Mouse (Mus musculus): ENCODE results near the gene Cep89. TPM values are rescaled to one million over a fixed set of nuclear protein-coding genes. Genes with fewer than 3 reads are reported as not detected.

The Cep89 gene
- polyA plus RNA-seq, 1 experiment from 2014 or later: 58.9 TPM

DNA sequence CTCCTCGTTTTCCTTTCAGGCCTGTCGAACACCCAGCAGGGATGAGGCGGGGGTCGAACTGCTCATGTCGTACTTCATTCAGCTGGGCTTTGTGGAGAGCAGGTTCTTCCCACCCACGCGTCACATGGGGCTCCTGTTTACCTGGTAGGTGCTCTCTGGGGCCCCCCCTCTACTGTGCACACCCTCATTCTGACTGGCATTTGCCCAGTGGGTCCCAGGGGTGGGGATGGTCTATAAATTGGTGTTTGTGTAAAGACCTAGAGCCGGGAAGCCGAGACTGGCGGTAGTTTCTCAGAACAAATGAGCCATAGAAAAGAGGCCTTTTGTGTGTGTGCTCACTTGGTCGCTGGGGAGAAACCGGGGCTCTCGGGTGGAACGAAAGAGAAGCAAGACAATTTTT is 25.7 kb upstream of the Cep89 start:
- Histone ChIP-seq H3K4me2 (peak overlapping the region; percentile 6; the same call in 1 of the 2 replicates), H3K4me3 (replicated peaks) (no peak overlapping the region), H3K9me3 (0 out of 2 replicates have a peak, but pooled peaks cover 3% of the 10 kb centered on the region), H3K4me1 (peaks cover 11% of the 10 kb centered on the region), H3K36me3 (replicated peaks) (no peaks in the 10 kb centered on the region), H3K9ac (no peak overlapping the region), H3K27ac (0 out of 2 replicates have a peak overlapping the region, but pooled peaks have one; percentile 15), H3K27me3 (0 out of 2 replicates have a peak, but pooled peaks cover 3% of the 10 kb centered on the region)
- ATAC-seq (ENCODE audit: low FRiP score): no peak
- WGBS: 13% methylated on average over 14 of the region's 14 CpGs

- H3K27me3 ChIP-seq: 0 out of 2 replicates have a peak, but pooled peaks cover 3% of the 10 kb centered on the region
- peaks cover 11% of the 10 kb centered on the region for H3K4me1 ChIP-seq
- no peak overlapping the region for H3K4me2 ChIP-seq
- WGBS: 94% methylated on average over 14 of the region's 14 CpGs
- H3K27ac ChIP-seq: no peak overlapping the region
- no peak overlapping the region for H3K9ac ChIP-seq
- no peak overlapping the region for H3K4me3 ChIP-seq (replicated peaks)
- H3K9me3 ChIP-seq: 0 out of 2 replicates have a peak, but pooled peaks cover 3% of the 10 kb centered on the region
- no peak for ATAC-seq (ENCODE audit: low FRiP score)
- H3K36me3 ChIP-seq (replicated peaks): no peaks in the 10 kb centered on the region
These were observed 24.3 kb upstream of the Cep89 start for GRCm38 (mm10) chr7:35372483-35373017.

DNA sequence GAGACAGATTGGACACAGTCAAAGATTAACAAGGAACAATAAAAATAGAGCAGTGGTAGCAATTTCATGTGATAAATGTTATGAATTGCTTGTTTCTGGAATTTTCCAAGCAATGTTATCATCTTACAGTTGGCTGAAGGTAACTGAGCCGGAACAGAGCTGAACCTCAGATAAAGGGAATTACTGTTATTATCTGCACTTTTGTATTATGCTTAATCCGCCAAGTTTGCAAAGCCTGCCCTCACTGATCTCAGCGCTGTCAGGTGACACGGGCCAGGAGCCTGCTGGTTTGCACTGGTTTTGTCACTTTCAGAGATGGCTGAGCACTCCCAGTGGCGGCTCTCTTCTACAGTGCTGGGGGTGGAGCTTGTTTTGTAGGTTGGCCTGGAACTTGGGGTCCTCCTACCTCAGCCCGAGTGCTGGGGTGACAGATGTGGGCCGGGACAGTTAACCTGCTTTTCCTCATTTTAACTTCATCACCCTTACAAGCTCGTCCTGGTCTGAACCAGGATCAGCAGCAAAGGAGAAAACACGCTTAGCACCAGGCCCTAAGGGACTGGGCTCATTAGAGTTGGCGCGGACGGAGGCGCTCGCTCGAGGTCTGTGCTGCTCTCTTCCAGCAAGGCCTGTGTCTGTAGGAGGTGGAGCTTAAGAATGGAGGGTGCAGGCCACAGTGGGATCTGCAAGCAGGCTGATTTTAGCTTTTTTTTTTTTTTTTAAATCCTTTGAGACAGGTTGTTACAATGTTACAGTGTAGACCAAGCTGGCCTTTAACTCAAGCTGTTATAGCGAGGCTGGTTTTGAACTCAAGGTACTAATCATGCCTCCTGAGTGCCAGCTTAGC is 23.5 kb upstream of the Cep89 start:
- Histone ChIP-seq H3K4me2 (no peak overlapping the region), H3K9me3 (0 out of 2 replicates have a peak, but pooled peaks cover 3% of the 10 kb centered on the region), H3K4me1 (peaks cover 11% of the 10 kb centered on the region), H3K36me3 (replicated peaks) (no peaks in the 10 kb centered on the region), H3K27ac (no peak overlapping the region), H3K27me3 (0 out of 2 replicates have a peak, but pooled peaks cover 3% of the 10 kb centered on the region), H3K9ac (no peak overlapping the region), H3K4me3 (replicated peaks) (no peak overlapping the region)
- 72% methylated on average over 16 of the region's 16 CpGs for WGBS
- no peak for ATAC-seq (ENCODE audit: low FRiP score)

GRCm38 (mm10) chr7:35374265-35374664 is 22.6 kb upstream of the Cep89 start:
- 0 out of 2 replicates have a peak, but pooled peaks cover 3% of the 10 kb centered on the region for H3K27me3 ChIP-seq
- 89% methylated on average over 7 of the region's 7 CpGs for WGBS

GRCm38 (mm10) chr7:35376623-35377022 is 20.2 kb upstream of the Cep89 start:
- no peak for ATAC-seq (ENCODE audit: low FRiP score)
- Histone ChIP-seq H3K27ac (no peak overlapping the region), H3K9ac (no peak overlapping the region), H3K4me3 (replicated peaks) (no peak overlapping the region), H3K4me2 (no peak overlapping the region), H3K9me3 (no peaks in the 10 kb centered on the region), H3K36me3 (replicated peaks) (no peaks in the 10 kb centered on the region), H3K4me1 (0 out of 2 replicates have a peak, but pooled peaks cover 7% of the 10 kb centered on the region), H3K27me3 (0 out of 2 replicates have a peak, but pooled peaks cover 3% of the 10 kb centered on the region)
- WGBS: 93% methylated on average over 9 of the region's 9 CpGs

More at GRCm38 (mm10) chr7:35374265-35374664, 22.6 kb upstream of the Cep89 start:
- H3K9ac ChIP-seq: no peak overlapping the region
- ATAC-seq (ENCODE audit: low FRiP score): no peak
- H3K36me3 ChIP-seq (replicated peaks): no peaks in the 10 kb centered on the region
- no peak overlapping the region for H3K27ac ChIP-seq
- H3K9me3 ChIP-seq: no peaks in the 10 kb centered on the region
- no peak overlapping the region for H3K4me3 ChIP-seq (replicated peaks)
- peaks cover 11% of the 10 kb centered on the region for H3K4me1 ChIP-seq
- no peak overlapping the region for H3K4me2 ChIP-seq

DNA sequence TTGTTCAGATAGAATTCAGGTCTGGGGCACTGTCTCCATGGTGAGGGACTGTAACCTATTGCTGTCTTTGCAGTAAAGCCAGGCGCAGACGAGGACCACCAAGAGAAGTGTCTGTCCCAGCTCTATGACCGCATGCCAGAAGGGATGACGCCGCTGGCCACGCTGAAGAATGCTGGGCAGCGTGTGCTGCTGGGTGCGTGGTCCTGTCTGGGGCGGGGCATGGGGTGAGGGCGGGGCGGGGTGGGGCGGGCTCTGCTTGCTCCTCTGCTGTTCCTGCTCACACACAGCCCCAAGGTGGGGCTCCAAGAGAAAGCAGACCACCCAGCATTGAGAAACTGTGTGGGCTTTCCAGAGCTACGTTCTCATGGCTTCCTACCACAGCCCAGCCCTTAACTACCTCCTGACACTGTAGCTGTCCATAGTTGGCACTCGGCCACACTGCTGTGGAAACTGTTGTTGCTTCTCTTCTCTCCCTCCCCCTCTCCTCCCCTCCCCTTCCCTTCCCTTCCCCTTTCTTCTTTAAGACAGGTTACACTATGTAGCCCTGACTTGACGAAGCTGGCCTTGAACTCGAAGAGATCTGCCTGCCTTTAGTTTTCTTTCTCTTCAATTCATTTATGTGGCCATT is 17.2 kb upstream of the Cep89 start:
- H3K4me1 ChIP-seq: 0 out of 2 replicates have a peak, but pooled peaks cover 4% of the 10 kb centered on the region
- no peak overlapping the region for H3K9ac ChIP-seq
- H3K4me3 ChIP-seq (replicated peaks): no peak overlapping the region
- WGBS: 49% methylated on average over 16 of the region's 16 CpGs
- H3K9me3 ChIP-seq: no peaks in the 10 kb centered on the region
- H3K4me2 ChIP-seq: no peak overlapping the region
- ATAC-seq (ENCODE audit: low FRiP score): no peak
- no peaks in the 10 kb centered on the region for H3K27me3 ChIP-seq
- no peaks in the 10 kb centered on the region for H3K36me3 ChIP-seq (replicated peaks)
- no peak overlapping the region for H3K27ac ChIP-seq

DNA sequence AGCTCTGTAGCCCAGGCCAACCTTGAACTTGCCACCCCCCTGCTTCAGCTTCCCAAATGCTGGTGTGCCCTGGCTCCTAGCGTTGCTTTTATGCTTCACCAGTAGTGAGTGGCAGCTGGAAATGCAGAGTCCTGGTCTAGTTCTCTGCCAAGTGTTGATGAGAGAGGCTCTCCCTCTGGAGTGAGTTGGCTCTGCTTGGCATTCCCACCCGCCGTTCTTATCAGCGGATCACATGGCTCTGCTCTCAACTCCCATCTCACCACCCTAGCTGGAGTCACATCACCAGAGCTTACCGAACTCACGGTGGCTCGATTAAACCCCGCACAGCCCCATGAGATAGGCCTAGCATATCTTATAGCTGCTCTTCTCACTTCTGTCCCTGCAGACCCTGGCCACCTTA is 16.5 kb upstream of the Cep89 start:
- ATAC-seq (ENCODE audit: low FRiP score): no peak
- H3K4me2 ChIP-seq: no peak overlapping the region
- no peaks in the 10 kb centered on the region for H3K27me3 ChIP-seq
- no peak overlapping the region for H3K27ac ChIP-seq
- no peaks in the 10 kb centered on the region for H3K36me3 ChIP-seq (replicated peaks)
- 0 out of 2 replicates have a peak, but pooled peaks cover 4% of the 10 kb centered on the region for H3K4me1 ChIP-seq
- WGBS: 92% methylated on average over 8 of the region's 8 CpGs
- no peak overlapping the region for H3K4me3 ChIP-seq (replicated peaks)
- no peaks in the 10 kb centered on the region for H3K9me3 ChIP-seq
- no peak overlapping the region for H3K9ac ChIP-seq

- Histone ChIP-seq H3K4me2 (no peak overlapping the region), H3K9ac (no peak overlapping the region), H3K9me3 (no peaks in the 10 kb centered on the region), H3K27ac (no peak overlapping the region), H3K4me1 (0 out of 2 replicates have a peak, but pooled peaks cover 4% of the 10 kb centered on the region), H3K4me3 (replicated peaks) (no peak overlapping the region), H3K27me3 (no peaks in the 10 kb centered on the region), H3K36me3 (replicated peaks) (no peaks in the 10 kb centered on the region)
- no peak for ATAC-seq (ENCODE audit: low FRiP score)
- 45% methylated on average over 15 of the region's 16 CpGs for WGBS
These were observed 15.0 kb upstream of the Cep89 start for GRCm38 (mm10) chr7:35381861-35382260.

GRCm38 (mm10) chr7:35382706-35383353 is 14.0 kb upstream of the Cep89 start:
- no peaks in the 10 kb centered on the region for H3K9me3 ChIP-seq
- no peaks in the 10 kb centered on the region for H3K27me3 ChIP-seq
- ATAC-seq (ENCODE audit: low FRiP score): no peak
- H3K9ac ChIP-seq: no peak overlapping the region
- H3K4me2 ChIP-seq: no peak overlapping the region
- no peaks in the 10 kb centered on the region for H3K36me3 ChIP-seq (replicated peaks)
- no peak overlapping the region for H3K27ac ChIP-seq
- H3K4me1 ChIP-seq: 0 out of 2 replicates have a peak, but pooled peaks cover 4% of the 10 kb centered on the region
- 54% methylated on average over 2 of the region's 2 CpGs for WGBS
- H3K4me3 ChIP-seq (replicated peaks): no peak overlapping the region

- ATAC-seq (ENCODE audit: low FRiP score): no peak
- no peaks in the 10 kb centered on the region for H3K9me3 ChIP-seq
- 68% methylated on average over 6 of the region's 6 CpGs for WGBS
- no peak overlapping the region for H3K9ac ChIP-seq
- H3K27ac ChIP-seq: no peak overlapping the region
- H3K36me3 ChIP-seq (replicated peaks): no peaks in the 10 kb centered on the region
- H3K4me1 ChIP-seq: no peaks in the 10 kb centered on the region
- no peaks in the 10 kb centered on the region for H3K27me3 ChIP-seq
- H3K4me2 ChIP-seq: no peak overlapping the region
- no peak overlapping the region for H3K4me3 ChIP-seq (replicated peaks)
These were observed 10.3 kb upstream of the Cep89 start for GRCm38 (mm10) chr7:35386525-35386952.

DNA sequence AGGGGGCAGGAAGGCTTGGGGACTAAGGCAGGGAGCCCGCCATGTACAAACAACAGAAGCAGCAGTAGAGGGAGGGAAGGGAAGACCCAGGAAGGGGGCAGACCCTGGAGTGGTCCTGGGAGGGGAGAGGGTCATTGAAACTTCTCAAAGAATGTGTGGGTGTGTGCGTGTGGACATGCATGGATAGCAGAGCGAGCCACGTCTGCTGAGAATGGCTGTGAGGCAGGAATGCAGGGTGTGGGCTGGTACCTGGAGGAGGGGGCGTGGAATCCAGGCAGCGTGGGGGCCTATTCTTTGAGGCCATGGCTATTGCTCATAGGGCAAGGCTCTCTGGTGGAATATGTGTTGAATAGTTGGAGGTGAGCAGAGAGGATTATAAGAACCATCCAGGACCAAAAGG is 8.1 kb upstream of the Cep89 start:
- ATAC-seq (ENCODE audit: low FRiP score): no peak
- Histone ChIP-seq H3K4me2 (no peak overlapping the region), H3K4me1 (no peaks in the 10 kb centered on the region), H3K27ac (no peak overlapping the region), H3K9me3 (no peaks in the 10 kb centered on the region), H3K9ac (no peak overlapping the region), H3K4me3 (replicated peaks) (no peak overlapping the region), H3K36me3 (replicated peaks) (peaks cover 10% of the 10 kb centered on the region), H3K27me3 (no peaks in the 10 kb centered on the region)
- WGBS: 77% methylated on average over 6 of the region's 6 CpGs

DNA sequence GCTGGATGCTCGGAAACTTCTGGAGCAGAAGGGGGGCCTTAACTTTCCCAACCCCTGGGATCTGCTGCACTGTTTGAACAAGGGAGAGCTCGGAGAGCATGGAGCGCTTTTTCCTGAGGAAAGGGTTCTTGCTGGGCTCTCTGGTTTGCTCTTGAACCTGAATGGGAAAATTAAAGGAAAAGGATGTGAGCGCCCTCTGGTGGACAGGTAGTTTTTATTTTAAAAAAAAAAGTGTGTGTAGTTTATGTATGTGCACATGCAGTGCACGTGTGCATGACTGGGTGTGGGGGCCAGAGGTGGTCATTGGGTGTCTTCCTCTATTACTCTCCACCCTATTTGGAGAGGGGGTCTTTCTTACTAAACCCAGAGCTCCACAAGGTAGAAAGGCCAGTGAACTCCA is 3.9 kb upstream of the Cep89 start:
- Histone ChIP-seq H3K4me2 (no peak overlapping the region), H3K9me3 (no peaks in the 10 kb centered on the region), H3K9ac (no peak overlapping the region), H3K36me3 (replicated peaks) (peaks cover 19% of the 10 kb centered on the region), H3K27me3 (no peaks in the 10 kb centered on the region), H3K27ac (no peak overlapping the region), H3K4me1 (peaks cover 16% of the 10 kb centered on the region), H3K4me3 (replicated peaks) (no peak overlapping the region)
- no peak for ATAC-seq (ENCODE audit: low FRiP score)
- 66% methylated on average over 5 of the region's 5 CpGs for WGBS
